Mouse (Mus musculus): ENCODE measurements around the gene Gm12569.

DNA sequence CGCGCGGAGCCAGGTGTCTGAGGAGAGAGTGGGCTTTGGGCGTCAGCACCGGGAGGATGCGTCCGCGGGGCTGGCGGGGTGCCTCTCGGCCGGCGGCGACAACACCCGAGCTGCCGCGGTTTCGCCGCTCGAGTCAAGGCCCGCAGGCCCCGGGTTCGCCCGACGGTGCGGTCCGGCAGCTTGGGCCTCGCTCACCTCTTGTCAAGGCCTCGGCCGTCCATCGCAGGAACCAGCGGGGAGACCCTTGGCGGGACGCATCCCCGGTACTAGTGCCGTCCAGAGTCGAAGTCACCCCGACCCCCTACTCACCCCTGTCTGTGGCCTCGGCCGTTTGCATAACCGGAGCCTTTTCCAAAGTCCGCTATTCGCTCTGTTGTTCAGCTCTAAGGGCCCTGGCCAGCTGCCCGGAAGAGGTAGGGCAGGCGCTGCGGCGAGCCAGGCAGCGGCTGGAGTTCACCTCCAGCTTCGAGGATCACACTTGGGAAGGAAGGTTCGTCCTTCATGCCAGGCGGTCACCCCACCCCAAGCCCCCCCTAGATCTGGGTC lies 43.1 kb downstream of the Gm12569 start:
- no peak for TF ChIP-seq CTCF (IDR thresholded peaks at IDR 0.05; ENCODE audit: control insufficient read depth, insufficient read depth, insufficient replicate concordance, low read depth, low read length)
- no peak; the same call in 1 of the 2 replicates for TF ChIP-seq POLR2A (IDR thresholded peaks at IDR 0.05; ENCODE audit: control insufficient read depth, low read depth, low read length)
